Mouse (Mus musculus) left cerebral cortex, postnatal 36 days (tissue): ENCODE measurements at regions not wholly inside any gene's neighbourhood (a gene's known extent, or its start where the extent isn't known, plus 50 kb on each side); places are given as distances from the start of the nearest gene placed in this dataset.

Source experiments
- DNase-seq, 2 experiments: peaks; one replicate each; pipeline ENCODE4 v3.0.0; 2021 to 2022; ENCODE audit warnings: low spot score in 2 of 2, mixed read lengths in 1 of 2
- intact Hi-C: fragments of 180-260 bp; cut with DNase I; formaldehyde crosslinking; loops from one replicate; pipeline ENCODE4 v1.15.1; 2025

DNA sequence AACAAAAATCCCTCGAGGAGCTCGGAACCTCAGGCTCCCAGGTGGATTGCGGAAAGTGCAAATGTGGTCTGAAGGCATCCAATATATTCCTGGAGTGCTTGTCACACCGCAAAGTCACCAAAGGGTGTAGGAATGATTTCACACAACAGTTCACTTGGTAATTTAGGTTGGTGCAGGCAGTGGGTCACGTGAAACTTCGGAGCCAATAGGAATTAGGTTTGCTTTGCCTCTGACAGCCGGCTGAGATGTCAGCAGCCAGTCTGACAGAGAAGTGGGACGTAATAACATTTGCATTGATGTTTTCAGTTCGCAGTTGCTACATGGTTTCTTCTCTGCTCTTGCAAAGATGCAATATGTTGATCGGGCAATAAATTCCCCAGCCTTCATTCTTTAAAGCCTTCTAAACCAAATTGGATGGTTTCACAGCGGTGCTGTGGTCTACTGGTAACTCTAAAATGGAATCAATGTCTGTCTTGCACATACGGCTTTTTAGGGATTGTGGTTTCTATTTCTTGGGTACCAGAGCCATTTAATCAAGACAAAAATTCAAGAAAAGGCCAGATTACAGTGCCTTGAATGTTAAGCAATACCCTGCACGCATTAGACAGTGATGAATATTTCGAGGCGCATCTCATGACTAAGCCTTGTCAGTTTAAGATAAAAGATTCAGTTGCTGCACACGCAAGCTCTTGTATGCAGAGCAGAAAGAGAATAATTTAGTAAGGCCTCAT, 149.2 kb downstream of the Mtx2 start:
- intact Hi-C loops: no loop called here
- DNase-seq: no peak

DNA sequence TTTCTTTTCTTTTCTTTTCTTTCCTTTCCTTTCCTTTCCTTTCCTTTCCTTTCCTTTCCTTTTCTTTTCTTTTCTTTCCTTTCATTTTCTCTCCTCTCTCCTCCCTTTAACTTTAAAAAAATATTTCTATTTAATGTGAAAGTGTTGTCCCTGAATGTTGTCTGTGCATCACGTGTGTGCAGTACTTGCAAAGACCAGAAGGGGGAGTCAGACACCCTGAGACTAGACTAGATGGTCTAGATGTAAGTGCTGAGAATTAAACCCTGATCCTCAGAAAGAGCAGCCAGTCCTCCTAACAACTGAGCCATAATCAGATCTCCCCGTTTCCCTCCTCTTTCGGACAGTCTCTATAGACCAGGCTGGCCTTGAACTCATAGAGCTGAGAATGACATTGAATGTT, 151.7 kb downstream of the Mtx2 start:
- intact Hi-C loops: no loop called here
- no peak for DNase-seq

GRCm38 (mm10) chr2:74977828-74978227, 152.2 kb downstream of the Mtx2 start:
- intact Hi-C loops: no loop called here
- no peak for DNase-seq

GRCm38 (mm10) chr2:74981856-74982255, 156.3 kb downstream of the Mtx2 start:
- intact Hi-C loops: no loop called here
- no peak for DNase-seq

GRCm38 (mm10) chr2:74993802-74994201, 168.2 kb downstream of the Mtx2 start:
- no peak for DNase-seq
- intact Hi-C loops: no loop called here

GRCm38 (mm10) chr2:74994998-74995397, 169.4 kb downstream of the Mtx2 start:
- DNase-seq: no peak

DNA sequence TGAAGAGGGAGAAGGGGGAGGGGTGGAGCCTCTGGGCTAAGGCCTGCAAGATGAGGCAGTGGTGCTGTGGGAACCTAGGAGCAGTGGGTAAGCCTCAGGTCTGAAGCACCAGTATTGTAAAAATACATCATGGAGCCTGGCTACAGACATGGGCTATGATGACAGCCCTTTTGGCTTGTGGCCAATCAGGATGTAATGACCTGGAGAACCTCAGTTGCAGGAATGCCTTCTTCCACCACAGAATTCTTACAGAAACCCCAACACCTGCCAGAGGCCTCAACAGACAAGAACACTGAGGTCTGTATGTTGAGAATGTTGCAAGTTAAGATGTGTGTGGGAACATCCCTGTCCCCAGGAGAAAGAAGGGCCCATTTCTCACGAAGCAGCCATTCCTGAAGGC, 172.1 kb downstream of the Mtx2 start:
- no peak for DNase-seq
- intact Hi-C loops: no loop called here

More at GRCm38 (mm10) chr2:74994998-74995397, 169.4 kb downstream of the Mtx2 start:
- intact Hi-C loops: no loop called here

DNA sequence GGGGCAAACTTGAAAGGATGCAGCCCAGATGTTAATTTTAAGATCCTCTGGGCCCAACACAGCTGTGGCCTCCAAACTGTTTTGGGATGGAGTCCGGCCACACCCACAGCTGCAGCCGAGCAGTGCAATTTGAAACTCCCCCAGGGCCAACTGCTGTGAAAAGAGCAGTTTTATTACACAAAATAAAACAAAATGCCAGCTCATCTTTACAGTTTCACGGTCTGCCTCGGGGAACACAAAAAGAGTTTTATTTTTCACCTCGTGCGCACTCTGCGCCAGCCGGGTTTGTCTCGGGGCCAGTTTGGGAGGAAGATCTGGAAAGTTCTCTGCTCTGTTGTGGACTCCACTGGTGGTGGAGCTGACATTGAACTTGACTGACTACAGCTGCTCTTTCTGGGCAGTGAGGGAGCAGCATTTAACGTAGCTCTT, 174.8 kb downstream of the Mtx2 start:
- intact Hi-C loops: no loop called here
- no peak for DNase-seq

DNA sequence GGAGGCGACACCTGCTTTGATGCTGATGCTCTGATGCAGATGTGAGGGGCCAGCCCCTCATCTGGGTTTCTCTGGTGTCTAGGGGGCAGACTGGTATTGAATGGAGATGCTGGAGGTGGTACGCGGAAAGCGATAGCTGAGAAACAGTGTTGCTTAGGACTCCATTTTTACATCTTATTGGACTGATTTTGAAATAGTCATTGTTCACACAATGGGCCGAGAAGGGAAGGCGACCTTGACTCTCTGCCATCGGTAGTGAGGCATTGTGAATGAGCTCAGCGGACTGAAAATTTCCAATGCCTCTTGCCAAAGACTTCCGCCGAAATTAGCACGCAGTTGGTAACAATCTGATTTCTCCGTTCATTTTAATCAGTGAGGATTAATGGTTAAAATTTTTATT, 177.0 kb downstream of the Mtx2 start:
- intact Hi-C loops: no loop called here
- no peak for DNase-seq

DNA sequence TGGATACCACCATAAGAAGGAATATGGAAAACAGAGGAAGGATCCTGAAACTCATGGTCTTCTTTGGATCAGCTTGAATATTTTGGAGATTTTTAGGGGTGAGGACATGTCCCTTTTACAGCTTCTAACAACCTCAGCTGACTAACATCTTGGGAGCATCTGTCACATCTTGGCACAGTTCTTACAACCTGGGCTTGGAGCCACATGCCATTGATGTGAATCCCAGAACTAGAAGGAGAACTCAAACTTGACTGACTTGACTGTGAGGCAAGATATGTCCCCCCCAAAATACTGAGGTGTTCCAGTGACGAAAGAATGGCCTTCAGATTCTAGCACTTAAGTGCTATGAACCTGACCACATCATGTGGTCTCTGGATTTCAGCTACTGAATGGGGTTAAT, 182.5 kb downstream of the Mtx2 start:
- no peak for DNase-seq
- intact Hi-C loops: no loop called here

DNA sequence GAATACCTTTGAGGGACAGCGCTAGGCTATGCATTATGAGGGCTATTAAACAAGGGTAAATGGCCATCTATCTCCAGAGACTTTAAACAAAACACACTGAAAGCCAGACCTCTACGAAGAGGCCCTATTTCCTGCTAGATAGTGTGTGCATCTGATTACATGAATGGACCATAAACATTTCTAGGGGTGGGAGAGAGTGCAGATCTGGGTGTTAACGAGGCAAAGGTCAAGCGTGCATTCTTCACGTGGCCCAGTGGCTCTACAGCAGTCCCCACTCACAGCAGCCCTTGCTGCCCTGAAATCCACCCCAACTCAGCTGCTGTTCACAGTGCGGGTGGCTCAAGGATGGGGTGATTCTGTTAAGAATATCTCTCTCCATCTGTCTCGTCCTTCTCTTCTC, 185.0 kb downstream of the Mtx2 start:
- intact Hi-C loops: no loop called here
- DNase-seq: no peak

DNA sequence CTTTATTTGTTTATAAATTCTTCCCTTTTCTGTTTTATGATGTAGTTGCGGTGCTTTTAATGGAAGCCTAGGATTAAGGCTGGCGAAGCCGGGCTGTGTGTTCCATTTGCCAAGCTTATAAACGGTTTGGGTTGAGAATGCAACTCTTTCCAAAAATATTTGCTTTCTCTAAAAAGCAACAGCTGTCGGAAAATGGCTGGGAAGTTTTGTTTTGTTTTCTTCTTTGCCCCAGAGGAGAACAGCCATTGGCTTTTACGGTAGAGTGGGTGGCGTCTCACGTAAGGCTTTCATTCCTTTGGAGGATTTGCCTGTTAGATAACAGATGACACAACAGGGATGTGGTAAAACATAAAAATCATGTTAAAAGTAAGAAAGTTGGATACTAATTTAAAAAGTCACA, 186.4 kb downstream of the Mtx2 start:
- intact Hi-C loops: no loop called here
- no peak for DNase-seq

- intact Hi-C loops: no loop called here
- no peak for DNase-seq
Observed at GRCm38 (mm10) chr2:75014994-75015728, 189.6 kb downstream of the Mtx2 start.

GRCm38 (mm10) chr2:75019459-75019858, 193.9 kb downstream of the Mtx2 start:
- intact Hi-C loops: no loop called here
- DNase-seq: no peak

- no peak for DNase-seq
- intact Hi-C loops: no loop called here
Observed at GRCm38 (mm10) chr2:75021639-75022038, 196.0 kb downstream of the Mtx2 start.

DNA sequence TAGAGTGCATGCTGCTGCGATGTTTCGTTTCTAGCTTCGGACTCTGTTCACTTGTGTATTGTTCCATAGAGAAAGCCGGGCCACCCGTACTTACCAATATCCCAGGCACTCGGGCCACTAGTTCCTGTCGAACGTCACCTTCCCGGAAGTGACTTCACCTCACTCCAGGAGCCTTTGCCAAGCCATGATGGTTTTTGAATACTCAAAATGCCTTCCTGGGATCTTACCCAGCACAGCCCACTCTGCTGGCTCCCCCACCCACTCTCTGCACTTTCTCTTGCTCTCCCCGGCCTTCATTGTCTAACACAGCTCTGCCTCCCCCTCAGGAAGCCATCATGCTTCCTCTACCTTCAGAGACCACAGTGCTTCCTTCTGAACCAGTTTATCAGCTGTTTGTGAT, 202.5 kb downstream of the Mtx2 start:
- intact Hi-C loops: no loop called here
- no peak for DNase-seq

DNA sequence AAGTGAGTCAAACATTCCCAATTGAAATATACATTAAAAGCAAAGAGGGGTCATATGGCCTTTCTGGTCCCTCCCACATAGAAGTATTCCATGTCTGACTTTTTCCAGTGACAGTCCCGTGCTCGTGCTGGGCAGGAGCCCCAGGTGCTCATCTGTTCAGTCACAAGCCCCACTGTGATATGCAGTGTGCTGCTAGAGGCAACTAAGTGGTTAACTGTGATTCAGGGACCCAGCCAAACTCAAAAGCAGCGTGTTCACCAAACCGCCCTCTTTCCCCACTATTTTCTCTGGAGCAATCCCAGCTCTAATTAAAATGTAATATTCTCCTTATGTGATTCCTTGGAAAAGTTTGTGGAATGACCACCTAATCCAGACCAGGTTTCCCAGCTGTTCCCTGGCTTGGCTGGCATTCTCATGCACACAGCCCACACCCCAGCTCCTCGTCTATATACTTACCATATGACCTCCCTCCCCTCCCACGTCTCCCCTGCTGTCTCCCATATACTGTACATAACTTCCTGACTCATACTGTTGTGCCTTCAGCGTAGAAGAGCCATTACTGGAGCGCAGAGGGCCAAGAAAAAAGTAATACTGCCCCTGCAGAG, 203.6 kb downstream of the Mtx2 start:
- no peak for DNase-seq

GRCm38 (mm10) chr2:75034708-75035107, 209.1 kb downstream of the Mtx2 start:
- DNase-seq: no peak

More for the DNA sequence above, 203.6 kb downstream of the Mtx2 start:
- intact Hi-C loops: no loop called here

GRCm38 (mm10) chr2:75039066-75039465, 213.5 kb downstream of the Mtx2 start:
- DNase-seq: no peak
- intact Hi-C loops: no loop called here

More at GRCm38 (mm10) chr2:75034708-75035107, 209.1 kb downstream of the Mtx2 start:
- intact Hi-C loops: no loop called here

- intact Hi-C loops: no loop called here
- DNase-seq: no peak
Observed at GRCm38 (mm10) chr2:75046892-75047291, 221.3 kb downstream of the Mtx2 start.

GRCm38 (mm10) chr2:75048071-75048470, 222.5 kb downstream of the Mtx2 start:
- intact Hi-C loops: no loop called here
- no peak for DNase-seq
